Mouse (Mus musculus): ENCODE results near the gene Alox12.
A peak's percentile ranks its signal among the peaks of the same experiment; 100 is the strongest.

The Alox12 gene

GRCm38 (mm10) chr11:70254931-70255531, at the start of gene Alox12:
Gene Alox12, minus strand, starts transcription at chr11:70255353.
- DNase-seq, result no peak

DNA sequence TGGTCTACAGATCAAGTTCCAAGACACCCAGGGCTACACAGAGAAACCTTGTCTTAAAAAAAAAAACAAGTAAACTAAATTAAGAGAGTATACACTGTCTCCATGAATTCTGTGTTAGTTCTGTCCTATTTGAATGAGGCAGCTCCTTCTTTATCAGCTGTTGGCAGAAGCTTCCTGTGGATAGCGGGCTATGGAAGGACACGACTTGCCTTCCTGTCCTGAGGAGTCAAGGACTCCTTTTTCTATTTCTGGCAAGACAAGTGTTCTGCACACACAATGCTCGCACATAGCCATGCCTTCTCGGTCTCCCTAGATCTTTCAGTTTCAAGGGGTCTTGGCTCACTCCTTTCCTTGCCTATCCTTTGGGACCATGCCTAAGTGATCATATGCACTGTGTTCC, 47.1 kb upstream of the Alox12 start:
- DNase-seq, result no peak

DNA sequence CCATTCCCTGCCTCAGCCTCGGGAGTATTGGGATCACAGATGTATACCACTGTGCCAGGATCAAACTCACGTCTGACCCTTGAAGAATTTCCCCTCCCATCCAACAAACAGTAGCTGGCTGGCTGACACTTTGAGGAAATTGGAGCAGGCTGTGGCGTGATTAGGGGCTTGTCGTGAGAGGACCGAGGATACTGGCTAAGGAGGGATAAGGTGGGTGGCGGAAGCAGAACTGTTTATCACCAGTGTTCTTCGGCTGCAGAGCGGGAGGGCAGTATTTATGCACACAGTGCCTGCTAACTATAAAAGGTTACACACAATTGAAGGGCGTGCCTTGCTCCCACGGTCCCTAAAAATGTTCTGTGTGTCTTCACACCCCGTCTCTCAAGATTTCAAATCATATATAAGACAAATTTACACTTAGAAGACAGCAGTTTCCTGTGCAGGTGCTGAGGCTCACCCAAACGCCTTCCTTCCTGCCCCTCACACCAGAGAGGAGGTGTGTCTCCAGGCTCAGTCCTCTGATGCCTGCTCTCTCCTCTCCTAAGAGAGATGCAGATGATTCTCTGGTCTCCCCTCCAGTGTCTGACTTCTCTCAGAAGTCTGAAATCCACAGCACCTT, 42.8 kb upstream of the Alox12 start:
- DNase-seq, result peak; percentile 68 to 85

GRCm38 (mm10) chr11:70297405-70297804, 42.3 kb upstream of the Alox12 start:
- peak; percentile 36 to 56 for DNase-seq

DNA sequence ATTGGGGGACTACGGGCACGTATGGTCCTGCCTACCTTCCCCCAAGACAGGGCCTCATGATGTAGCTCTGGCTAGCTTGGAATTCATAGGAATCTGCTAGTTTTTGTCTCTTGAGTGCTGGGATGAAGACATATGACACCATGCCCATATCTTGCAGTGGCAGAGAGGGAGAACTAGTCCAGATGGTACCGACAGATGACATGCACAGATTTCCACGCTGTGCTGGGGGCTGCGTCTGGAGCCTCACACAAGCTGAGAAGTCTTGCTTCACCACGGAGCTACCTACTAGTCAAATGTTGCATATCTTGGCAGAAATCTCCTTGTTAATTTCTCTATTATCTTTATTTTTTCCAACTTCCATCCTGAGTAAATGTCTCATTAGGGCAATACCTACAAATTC, 38.7 kb upstream of the Alox12 start:
- DNase-seq, result no peak

DNA sequence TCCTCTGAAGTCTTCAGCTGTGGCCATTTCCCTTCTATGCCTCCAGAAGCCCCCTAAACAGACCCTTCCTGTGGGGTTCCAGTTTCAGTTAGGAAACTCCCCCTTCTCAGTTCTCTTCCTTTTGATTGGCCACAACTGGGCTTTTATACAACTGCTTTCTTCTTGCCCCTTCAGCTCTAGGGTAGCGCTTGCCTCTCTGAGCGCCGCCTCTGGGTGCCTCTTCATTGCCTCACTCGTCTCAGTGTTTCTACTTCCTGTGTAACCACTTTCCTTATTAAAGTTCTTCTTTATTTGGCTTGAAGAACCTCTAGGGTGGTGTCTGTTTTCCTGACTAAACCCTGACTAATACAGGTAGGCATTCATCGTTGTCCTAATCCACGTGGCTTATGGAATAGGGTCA, 36.1 kb upstream of the Alox12 start:
- peak; percentile 49 to 62 for DNase-seq

- no peak for DNase-seq
These were observed 34.1 kb upstream of the Alox12 start for GRCm38 (mm10) chr11:70289236-70289635.

DNA sequence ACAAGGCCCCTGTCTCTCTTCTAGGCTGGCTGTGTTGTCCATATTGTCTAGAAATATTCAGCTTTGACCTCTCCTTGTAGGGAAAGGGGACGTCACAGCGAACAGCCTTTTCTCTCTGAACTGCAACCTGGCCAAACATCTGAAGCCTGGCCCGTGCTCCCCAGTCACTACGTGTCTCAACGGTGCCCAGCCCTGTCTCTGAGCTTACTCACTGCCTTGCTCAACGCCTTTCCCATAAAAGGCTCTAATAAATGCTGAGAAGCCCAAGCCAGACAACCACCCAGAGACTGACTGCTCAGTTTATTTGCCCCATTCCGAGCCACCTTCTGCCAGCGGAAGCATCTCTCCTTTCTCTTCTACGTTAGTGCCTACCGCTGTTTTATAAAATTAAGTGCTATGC, 32.9 kb upstream of the Alox12 start:
- no peak for DNase-seq

DNA sequence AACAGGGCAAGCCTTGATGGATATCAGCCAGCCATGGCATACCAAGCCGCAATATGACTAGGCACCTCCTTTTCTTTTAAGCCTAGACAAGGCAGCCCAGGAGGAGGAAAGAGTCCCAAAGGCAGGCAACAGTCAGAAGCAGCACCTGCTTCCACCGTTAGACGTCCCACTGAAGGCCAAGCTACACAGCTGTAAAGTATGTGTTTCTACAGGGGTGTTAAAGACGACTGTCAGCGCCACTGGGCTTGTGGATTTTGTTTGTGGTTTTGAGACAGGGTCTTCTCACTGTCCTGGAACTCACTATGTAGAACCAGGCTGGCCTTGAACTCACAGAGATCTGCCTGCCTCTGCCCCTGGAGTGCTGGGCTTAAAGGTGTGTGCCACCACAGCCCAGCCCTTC, 30.5 kb upstream of the Alox12 start:
- DNase-seq, result peak; percentile 44 to 67

DNA sequence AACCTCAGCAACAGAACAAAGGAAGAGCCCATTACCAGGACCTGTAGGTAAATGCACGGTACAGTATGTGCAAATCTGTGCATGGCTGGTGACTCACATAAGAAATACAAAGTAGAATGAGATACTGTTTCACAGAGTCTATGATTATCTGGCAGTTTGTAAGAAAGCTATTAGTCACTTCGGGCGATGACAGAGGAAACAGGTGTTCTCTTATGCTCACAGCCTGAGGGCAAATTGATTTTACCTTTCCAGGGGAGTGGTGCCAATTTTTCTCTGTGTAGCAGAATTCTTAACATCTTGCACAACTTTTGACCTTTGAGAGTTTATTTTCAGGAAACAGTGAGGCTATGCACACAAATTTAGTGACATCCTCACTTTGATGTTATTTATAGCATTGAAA, 29.6 kb upstream of the Alox12 start:
- no peak for DNase-seq

DNA sequence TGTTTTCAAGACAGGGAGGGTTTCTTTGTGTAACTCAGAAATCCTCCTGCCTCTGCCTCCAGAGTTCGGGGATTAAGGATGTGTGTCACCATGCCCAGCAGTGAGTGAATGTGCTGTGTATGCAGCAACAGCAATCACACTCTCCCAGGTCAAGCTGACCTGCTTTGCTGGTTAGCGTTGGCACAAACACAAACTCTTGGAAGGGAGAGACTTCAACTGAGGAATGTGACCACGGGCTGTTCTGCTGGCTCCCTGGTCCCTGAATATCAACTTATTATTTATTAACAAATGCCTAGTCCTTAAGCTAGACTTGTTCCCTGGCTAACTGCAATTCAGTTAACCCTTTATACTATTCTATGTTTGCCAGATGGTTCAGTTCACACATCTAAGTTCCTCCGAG, 28.5 kb upstream of the Alox12 start:
- DNase-seq, result no peak

DNA sequence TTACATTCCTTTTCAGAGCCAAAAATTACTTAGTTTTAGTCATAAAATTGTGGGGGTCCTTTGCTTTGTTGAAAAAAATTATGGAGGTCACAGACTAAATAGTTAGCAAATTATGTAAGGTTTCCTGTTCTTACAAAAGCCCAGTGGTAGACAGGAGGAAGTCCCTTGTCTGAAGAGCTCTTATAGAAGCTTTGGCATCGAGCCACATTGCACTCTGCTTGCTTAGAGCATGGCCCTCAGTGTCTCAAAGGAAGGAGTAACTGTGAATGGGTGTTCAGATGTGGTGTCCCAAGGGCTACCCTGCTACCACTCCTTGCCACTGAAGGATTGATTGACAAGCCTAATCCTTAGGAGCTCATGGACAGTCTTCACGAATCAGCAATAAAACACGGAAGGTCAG, 25.3 kb upstream of the Alox12 start:
- peak in 1 of 2 experiments; percentile 26 for DNase-seq

- no peak for DNase-seq
These were observed 23.8 kb upstream of the Alox12 start for GRCm38 (mm10) chr11:70278961-70279360.

GRCm38 (mm10) chr11:70271641-70272040, 16.5 kb upstream of the Alox12 start:
- DNase-seq, result no peak

DNA sequence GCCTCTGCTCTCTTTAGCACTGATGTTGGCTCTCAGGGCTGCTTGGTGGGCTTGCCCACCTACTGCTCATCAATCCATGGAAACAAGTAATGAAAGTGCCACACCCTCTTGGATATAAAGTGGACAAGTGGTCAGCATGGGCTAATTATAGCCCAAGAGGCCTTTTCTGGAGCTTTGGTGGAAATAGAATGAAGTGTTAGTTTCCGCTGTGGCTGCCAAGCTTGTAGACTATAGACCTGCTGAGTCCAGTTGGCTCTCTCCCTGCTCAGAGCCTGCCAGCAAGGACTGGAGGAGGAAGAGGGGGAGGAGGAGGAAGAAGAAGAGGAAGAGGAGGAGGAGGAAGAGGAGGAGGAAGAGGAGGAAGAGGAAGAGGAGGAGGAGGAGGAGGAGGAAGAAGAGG, 11.3 kb upstream of the Alox12 start:
- no peak for DNase-seq

DNA sequence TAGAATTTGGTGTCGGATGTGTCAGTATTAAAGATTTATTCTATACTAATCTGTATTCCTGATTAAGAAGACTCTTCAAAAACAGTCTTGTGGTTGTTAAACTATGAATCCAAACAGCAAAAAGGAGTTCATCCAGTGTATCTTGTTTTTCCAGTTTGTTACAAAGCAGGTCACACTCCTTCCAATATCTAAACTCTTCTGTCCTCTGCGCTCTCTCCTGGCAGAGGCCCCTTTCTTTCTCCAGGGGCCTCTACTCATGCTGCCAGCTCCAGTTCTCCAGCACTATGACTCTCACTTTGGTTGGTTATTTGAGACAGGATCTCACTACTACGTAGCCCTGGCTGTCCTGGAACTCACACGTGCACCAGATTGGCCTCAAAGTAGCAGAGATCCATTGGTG, 10.7 kb upstream of the Alox12 start:
- no peak for DNase-seq

GRCm38 (mm10) chr11:70265252-70265651, 10.1 kb upstream of the Alox12 start:
- peak; percentile 49 to 70 for DNase-seq

DNA sequence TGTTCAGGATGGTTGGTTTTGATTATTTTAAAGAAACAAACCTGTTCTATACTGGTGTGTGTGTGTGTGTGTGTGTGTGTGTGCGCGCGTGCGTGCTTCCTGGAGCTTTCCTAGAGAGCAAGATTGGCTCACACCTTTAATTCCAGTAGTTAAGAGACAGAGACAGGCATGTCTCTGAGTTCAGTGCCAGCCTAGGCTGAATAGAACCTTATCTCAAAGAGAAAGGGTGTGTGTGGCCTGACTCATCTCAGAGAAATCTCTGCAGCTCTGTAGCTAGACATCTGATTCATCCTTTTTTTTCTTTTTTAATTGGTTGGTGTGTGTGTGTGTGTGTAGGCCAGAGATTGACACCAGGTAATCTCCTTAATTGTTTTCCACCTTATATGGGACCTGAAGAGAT, 3.9 kb upstream of the Alox12 start:
- DNase-seq, result no peak

DNA sequence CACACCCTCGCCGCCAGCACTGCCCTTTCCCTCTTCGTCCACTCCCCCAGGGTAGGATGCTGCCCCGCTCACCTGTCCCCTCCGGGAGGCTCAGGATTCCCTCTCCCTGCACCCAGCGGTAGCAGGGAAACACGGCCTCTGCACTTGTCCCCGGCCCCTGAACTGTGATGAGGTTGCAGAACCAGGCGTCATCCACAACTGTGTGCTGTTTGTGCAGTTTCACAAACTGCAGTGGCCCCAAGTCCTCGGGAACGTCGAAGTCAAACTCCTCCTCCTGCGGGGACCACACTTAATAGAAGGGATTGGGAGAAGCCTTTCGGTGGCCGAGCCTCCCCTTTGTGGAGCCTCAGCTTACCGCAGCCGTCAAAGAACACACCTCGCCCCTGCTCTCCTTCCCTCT, 816 bp downstream of the Alox12 start:
- no peak for DNase-seq

GRCm38 (mm10) chr11:70251853-70252252, 3.3 kb downstream of the Alox12 start:
- no peak for DNase-seq

DNA sequence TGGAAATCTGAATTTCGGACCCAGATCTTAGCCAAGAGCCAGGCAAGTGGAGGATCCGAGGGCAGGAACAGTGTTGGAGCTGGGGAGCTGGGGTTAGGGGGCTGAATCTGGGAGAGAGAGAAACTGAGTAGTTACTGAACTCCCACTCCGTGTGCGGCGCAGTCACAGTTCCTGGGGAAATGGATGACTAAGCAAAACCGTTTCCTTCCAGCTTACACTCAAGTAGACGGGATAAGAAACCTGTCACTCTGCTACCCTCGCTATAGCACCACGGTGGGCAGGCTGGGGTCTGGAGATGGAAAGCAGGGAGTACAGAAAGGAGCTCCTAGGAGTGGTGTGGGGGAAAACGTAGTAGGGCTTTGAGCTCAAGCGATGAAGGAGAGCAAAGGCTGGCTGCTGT, 5.0 kb downstream of the Alox12 start:
- DNase-seq, result no peak

- peak; percentile 56 to 69 for DNase-seq
These were observed 7.9 kb downstream of the Alox12 start for GRCm38 (mm10) chr11:70247136-70247845.

DNA sequence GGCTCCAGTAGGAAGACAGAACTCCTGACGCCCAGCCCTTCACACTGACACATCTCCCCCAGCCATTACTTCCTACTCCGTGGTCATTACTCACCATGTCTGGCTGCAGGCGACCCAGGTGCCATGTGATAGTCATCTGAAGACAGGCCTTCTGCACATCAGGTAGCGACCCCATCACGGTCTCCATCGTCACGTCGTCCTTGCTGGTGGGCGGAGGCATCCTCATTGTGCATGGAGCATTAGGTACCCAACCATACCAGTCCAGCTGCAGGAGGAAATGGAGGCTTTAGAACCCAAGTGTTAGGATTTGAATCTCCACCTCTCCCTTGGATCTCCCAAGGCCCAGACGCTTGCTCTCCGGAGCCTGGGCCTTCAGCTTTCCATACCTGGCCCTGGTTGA, 12.6 kb downstream of the Alox12 start:
- DNase-seq, result no peak

GRCm38 (mm10) chr11:70239541-70240279, 15.4 kb downstream of the Alox12 start, which contains the start of the genes Gm21988 and Rnasek:
Gene Gm21988, minus strand, starts transcription at chr11:70239830.
Gene Rnasek, minus strand, starts transcription at chr11:70239842.
- DNase-seq, result peak; percentile 69 to 80

All from thymus, postnatal 36 days (tissue).